Mouse (Mus musculus) heart, adult 2 months (tissue): Measurements from ENCODE around the gene Hoxc8. TPM values are rescaled to one million over a fixed set of nuclear protein-coding genes. Genes with fewer than 3 reads are reported as not detected.

ENCODE experiments used
- DNase-seq, 2 experiments: peaks; one replicate each; pipeline ENCODE4 v3.0.0; 2021
- H3K27ac ChIP-seq: fragments of 200-600 bp; 2 replicates; pipeline ENCODE4 v1.8.1; 2022
- H3K27me3 ChIP-seq: fragments of 200-500 bp; 2 replicates; pipeline ENCODE4 v1.6.1; 2012; ENCODE audit warnings: mild to moderate bottlenecking, low read length, inconsistent platforms, mixed read lengths; ENCODE audit not compliant: control insufficient read depth, insufficient read depth
- H3K36me3 ChIP-seq: fragments of 200-500 bp; 2 replicates; pipeline ENCODE4 v1.6.1; 2012; ENCODE audit warnings: low read length, inconsistent platforms; ENCODE audit not compliant: control insufficient read depth, insufficient read depth
- H3K4me1 ChIP-seq: fragments of 200-500 bp; 2 replicates; pipeline ENCODE4 v1.6.1; 2011; ENCODE audit warnings: low read length; ENCODE audit not compliant: control insufficient read depth, insufficient read depth
- H3K4me3 ChIP-seq: fragments of 200-600 bp; 2 replicates; pipeline ENCODE4 v1.8.1; 2022
- H3K79me2 ChIP-seq: fragments of 200-500 bp; replicated peaks from 2 replicates; pipeline ENCODE4 v1.6.1; 2012; ENCODE audit warnings: mild to moderate bottlenecking, inconsistent platforms, low read length, moderate library complexity, mixed read lengths; ENCODE audit not compliant: control insufficient read depth, insufficient read depth
- H3K9ac ChIP-seq: fragments of 200-500 bp; 2 replicates; pipeline ENCODE4 v1.6.1; 2012; ENCODE audit warnings: low read depth, mild to moderate bottlenecking, control low read depth, inconsistent platforms, low read length, mixed read lengths
- CTCF ChIP-seq: fragments of 200-600 bp; IDR thresholded peaks from 2 replicates; pipeline ENCODE4 v1.8.1; 2022; ENCODE audit warnings: antibody characterized with exemption, mild to moderate bottlenecking, moderate library complexity
- EP300 ChIP-seq: fragments of 200-500 bp; IDR thresholded peaks from 2 replicates; pipeline ENCODE4 v1.6.1; 2011; ENCODE audit warnings: low read depth, low read length, control low read depth; ENCODE audit not compliant: insufficient read depth
- POLR2A ChIP-seq: fragments of 200-500 bp; IDR thresholded peaks from 2 replicates; pipeline ENCODE4 v1.6.1; 2011; ENCODE audit warnings: mild to moderate bottlenecking, low read depth, low read length, control low read depth; ENCODE audit not compliant: insufficient read depth
- WGBS: fragments of 180-500 bp; shearing (Covaris S2); methylation state at CpG from one replicate; pipeline ENCODE4 v1.1.7; 2018; 5-methylcytosine and 5-hydroxymethylcytosine counted together
- intact Hi-C: fragments of 180-260 bp; cut with DNase I; formaldehyde crosslinking; loops from one replicate; pipeline ENCODE4 v1.15.1; 2025
- microRNA-seq, 2 experiments: library from miRNA; unstranded; fragments of <30 nt; microRNA quantifications; one replicate each; pipeline ENCODE4 v1.2.0; 2021
- polyA plus RNA-seq: library from polyadenylated mRNA; depleted of rRNA; stranded (reverse); fragments of >200 nt; gene quantifications from 2 replicates; pipeline ENCODE4 v1.2.3, GENCODE M21; 2012; rRNA removed
- total RNA-seq, 2 experiments: library from RNA; stranded (reverse); gene quantifications; 2 replicates each; pipeline ENCODE4 v1.2.3; 2021

Hoxc8 gene
- total and polyA plus RNA-seq, 3 experiments = not detected

GRCm38 (mm10) chr15:103037579-103037978, 47.2 kb downstream of the Hoxc8 start:
- Histone ChIP-seq H3K4me3 (no peak overlapping the region), H3K4me1 (no peaks in the 10 kb centered on the region), H3K27me3 (peaks cover 25% of the 10 kb centered on the region), H3K9ac (no peak overlapping the region), H3K27ac (no peak overlapping the region), H3K36me3 (no peaks in the 10 kb centered on the region), H3K79me2 (no peaks in the 10 kb centered on the region)
- WGBS = 30% methylated on average over 1 of the region's 1 CpGs
- intact Hi-C loops = no loop called here
- no peak for DNase-seq
- TF ChIP-seq CTCF (no peak), POLR2A (no peak)

GRCm38 (mm10) chr15:103038701-103039480, 48.5 kb downstream of the Hoxc8 start:
- TF ChIP-seq CTCF (no peak), POLR2A (no peak), EP300 (no peak)
- no peaks in the 10 kb centered on the region for H3K36me3 ChIP-seq
- no peak for DNase-seq
- H3K27ac ChIP-seq = no peak overlapping the region
- WGBS = 27% methylated on average over 10 of the region's 10 CpGs
- H3K9ac ChIP-seq = no peak overlapping the region
- H3K79me2 ChIP-seq = no peaks in the 10 kb centered on the region
- intact Hi-C loops = no loop called here
- no peak overlapping the region for H3K4me3 ChIP-seq
- no peaks in the 10 kb centered on the region for H3K4me1 ChIP-seq
- peaks cover 23% of the 10 kb centered on the region for H3K27me3 ChIP-seq

GRCm38 (mm10) chr15:103039609-103040008, 49.2 kb downstream of the Hoxc8 start:
- H3K27ac ChIP-seq = no peak overlapping the region
- H3K27me3 ChIP-seq = peaks cover 19% of the 10 kb centered on the region
- TF ChIP-seq CTCF (no peak), POLR2A (no peak), EP300 (no peak)
- no peaks in the 10 kb centered on the region for H3K4me1 ChIP-seq
- WGBS = 20% methylated on average over 3 of the region's 3 CpGs
- DNase-seq = no peak
- no peak overlapping the region for H3K9ac ChIP-seq
- no peaks in the 10 kb centered on the region for H3K79me2 ChIP-seq
- no peaks in the 10 kb centered on the region for H3K36me3 ChIP-seq
- intact Hi-C loops = no loop called here
- no peak overlapping the region for H3K4me3 ChIP-seq

GRCm38 (mm10) chr15:103040601-103041000, 50.2 kb downstream of the Hoxc8 start:
- DNase-seq = no peak
- TF ChIP-seq CTCF = no peak
- no peak for TF ChIP-seq POLR2A
- TF ChIP-seq EP300 = no peak
- Histone ChIP-seq H3K4me1 (no peaks in the 10 kb centered on the region), H3K27ac (no peak overlapping the region), H3K27me3 (peaks cover 14% of the 10 kb centered on the region), H3K9ac (no peak overlapping the region), H3K79me2 (no peaks in the 10 kb centered on the region), H3K36me3 (no peaks in the 10 kb centered on the region), H3K4me3 (no peak overlapping the region)
- intact Hi-C loops = no loop called here
- 10% methylated on average over 12 of the region's 12 CpGs for WGBS

- DNase-seq = no peak
- Histone ChIP-seq H3K27ac (no peak overlapping the region), H3K79me2 (no peaks in the 10 kb centered on the region), H3K27me3 (peaks cover 13% of the 10 kb centered on the region), H3K4me1 (no peaks in the 10 kb centered on the region), H3K36me3 (no peaks in the 10 kb centered on the region), H3K9ac (no peak overlapping the region), H3K4me3 (no peak overlapping the region)
- TF ChIP-seq POLR2A = no peak
- no peak for TF ChIP-seq EP300
- TF ChIP-seq CTCF = no peak
- WGBS = 17% methylated on average over 5 of the region's 5 CpGs
- intact Hi-C loops = no loop called here
Measured at GRCm38 (mm10) chr15:103041613-103042012, 51.2 kb downstream of the Hoxc8 start.

GRCm38 (mm10) chr15:103042209-103042608, 51.8 kb downstream of the Hoxc8 start:
- Histone ChIP-seq H3K79me2 (no peaks in the 10 kb centered on the region), H3K9ac (no peak overlapping the region), H3K27ac (no peak overlapping the region), H3K36me3 (no peaks in the 10 kb centered on the region), H3K27me3 (peaks cover 10% of the 10 kb centered on the region), H3K4me3 (no peak overlapping the region), H3K4me1 (no peaks in the 10 kb centered on the region)
- WGBS = 0% methylated on average over 1 of the region's 1 CpGs
- no peak for DNase-seq
- intact Hi-C loops = no loop called here
- TF ChIP-seq EP300 (no peak), POLR2A (no peak), CTCF (no peak)

Small RNA genes within 50 kb of the gene (microRNA-seq; reads per million reads assigned to microRNA genes)
- 1.2 to 18.0 reads per million in 2 experiments for gene Mir196a-2
- gene Mir615 = 1.2 to 3.9 reads per million in 2 experiments

Other genes starting within 250 kb of the Hoxc8 start
- gene Hoxc13, start 69.5 kb upstream of the Hoxc8 start, total RNA-seq = not detected
- not detected in 2 replicates for gene Hoxc13, start 69.5 kb upstream of the Hoxc8 start, polyA plus RNA-seq
- not detected for gene Hoxc12, start 53.9 kb upstream of the Hoxc8 start, total RNA-seq
- not detected in 2 replicates for gene Hoxc12, start 53.9 kb upstream of the Hoxc8 start, polyA plus RNA-seq
- not detected for gene Hoxc11, start 36.2 kb upstream of the Hoxc8 start, total RNA-seq
- gene Hoxc11, start 36.2 kb upstream of the Hoxc8 start, polyA plus RNA-seq = not detected in 2 replicates
- gene Hoxc10, start 23.8 kb upstream of the Hoxc8 start, total RNA-seq = not detected
- gene Hoxc10, start 23.8 kb upstream of the Hoxc8 start, polyA plus RNA-seq = not detected in 2 replicates
- gene Hoxc5, start 23.2 kb upstream of the Hoxc8 start, total RNA-seq = not detected
- 0.20 TPM in 1 of 2 replicates, not detected in the other for gene Hoxc5, start 23.2 kb upstream of the Hoxc8 start, polyA plus RNA-seq
- not detected for gene Hoxc9, start 14.2 kb upstream of the Hoxc8 start, total RNA-seq
- gene Hoxc9, start 14.2 kb upstream of the Hoxc8 start, polyA plus RNA-seq = not detected in 2 replicates
- gene Hoxc6, start 7.7 kb downstream of the Hoxc8 start, total RNA-seq = not detected
- gene Hoxc6, start 7.7 kb downstream of the Hoxc8 start, polyA plus RNA-seq = not detected in 2 replicates
- gene Hoxc4, start 28.3 kb downstream of the Hoxc8 start, total RNA-seq = not detected
- 0.10 TPM in 1 of 2 replicates, not detected in the other for gene Hoxc4, start 28.3 kb downstream of the Hoxc8 start, polyA plus RNA-seq
- 10 to 100 TPM; 13.9 to 15.2 TPM for gene Smug1, start 176.5 kb downstream of the Hoxc8 start, total RNA-seq
- gene Smug1, start 176.5 kb downstream of the Hoxc8 start, polyA plus RNA-seq = 13.3 and 13.9 TPM in 2 replicates
- gene Cbx5, start 249.2 kb downstream of the Hoxc8 start, total RNA-seq = 10 to 100 TPM; 56.5 to 57.0 TPM
- 15.6 and 39.9 TPM in 2 replicates for gene Cbx5, start 249.2 kb downstream of the Hoxc8 start, polyA plus RNA-seq
- 100 to 1,000 TPM; 143 to 149 TPM for gene Hnrnpa1, start 249.8 kb downstream of the Hoxc8 start, total RNA-seq
- 59.4 and 109 TPM in 2 replicates for gene Hnrnpa1, start 249.8 kb downstream of the Hoxc8 start, polyA plus RNA-seq